Mouse (Mus musculus): ENCODE data around the gene Sfn.

Sfn gene

GRCm38 (mm10) chr4:133569291-133570065, 32.5 kb downstream of the Sfn start:
- TF ChIP-seq GATA4 (IDR thresholded peaks at IDR 0.05; ENCODE audit: insufficient replicate concordance, low read length): no peak

- TF ChIP-seq GATA4 (IDR thresholded peaks at IDR 0.05; ENCODE audit: insufficient replicate concordance, low read length): no peak
Observed at GRCm38 (mm10) chr4:133567251-133567650, 34.7 kb downstream of the Sfn start.

GRCm38 (mm10) chr4:133563123-133563571, 38.8 kb downstream of the Sfn start:
- peak; percentile 32; the same call in 1 of the 2 replicates for TF ChIP-seq GATA4 (IDR thresholded peaks at IDR 0.05; ENCODE audit: insufficient replicate concordance, low read length)

- peak; percentile 34; the same call in 1 of the 2 replicates for TF ChIP-seq GATA4 (IDR thresholded peaks at IDR 0.05; ENCODE audit: insufficient replicate concordance, low read length)
Observed at GRCm38 (mm10) chr4:133561622-133562021, 40.3 kb downstream of the Sfn start.

- TF ChIP-seq GATA4 (IDR thresholded peaks at IDR 0.05; ENCODE audit: insufficient replicate concordance, low read length): no peak
Observed at GRCm38 (mm10) chr4:133559846-133560245, 42.1 kb downstream of the Sfn start.

DNA sequence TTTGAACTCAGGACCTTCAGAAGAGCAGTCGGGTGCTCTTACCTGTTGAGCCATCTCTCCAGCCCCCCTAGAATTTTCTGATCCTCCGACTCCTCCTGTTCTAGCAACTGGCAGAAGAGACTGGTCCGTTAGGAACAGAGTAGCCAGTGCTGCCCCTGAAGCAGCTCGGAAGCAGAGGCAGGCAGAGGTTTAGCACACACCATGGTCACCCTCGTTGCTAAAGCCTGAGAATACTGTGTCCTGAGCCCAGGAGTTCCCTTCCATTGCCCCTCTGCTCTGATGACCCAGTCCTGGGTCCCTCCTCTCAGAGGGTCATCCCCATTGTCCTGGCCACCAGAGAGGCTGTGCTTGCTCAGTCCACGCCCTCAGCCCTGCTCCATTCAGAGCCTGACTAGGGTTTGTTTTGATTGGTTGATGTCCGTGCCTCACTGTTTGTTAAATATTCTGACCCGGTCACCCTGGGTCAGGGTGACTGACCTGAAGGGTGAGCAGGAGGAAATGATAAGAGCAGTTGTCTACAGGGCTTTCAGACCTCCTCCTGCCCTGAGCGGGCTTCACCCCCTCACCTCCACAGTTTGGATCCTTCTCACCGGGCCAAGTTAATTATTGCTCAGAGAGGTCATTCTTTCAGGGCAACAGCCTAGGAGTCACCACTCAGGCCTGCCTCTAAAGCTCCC, 44.8 kb downstream of the Sfn start:
- peak; percentile 98 for TF ChIP-seq GATA4 (IDR thresholded peaks at IDR 0.05; ENCODE audit: insufficient replicate concordance, low read length)

GRCm38 (mm10) chr4:133553448-133554330, 48.3 kb downstream of the Sfn start:
- no peak for TF ChIP-seq GATA4 (IDR thresholded peaks at IDR 0.05; ENCODE audit: insufficient replicate concordance, low read length)

- peak; percentile 89; the same call in 1 of the 2 replicates for TF ChIP-seq GATA4 (IDR thresholded peaks at IDR 0.05; ENCODE audit: insufficient replicate concordance, low read length)
Observed at GRCm38 (mm10) chr4:133552768-133553447, 49.1 kb downstream of the Sfn start, which contains the start of gene Nr0b2. Gene Nr0b2, plus strand, starts transcription at chr4:133553376.

GRCm38 (mm10) chr4:133552029-133552428, 49.9 kb downstream of the Sfn start:
- TF ChIP-seq GATA4 (IDR thresholded peaks at IDR 0.05; ENCODE audit: insufficient replicate concordance, low read length): no peak
